Mouse (Mus musculus) central nervous system, embryonic 11.5 days (tissue): ENCODE measurements around the gene Plin3. TPM values are rescaled to one million over a fixed set of nuclear protein-coding genes. Genes with fewer than 3 reads are reported as not detected.

ENCODE experiments used
- polyA plus RNA-seq: library from polyadenylated mRNA; depleted of rRNA; stranded (reverse); fragments of >200 nt; gene quantifications from 2 replicates; pipeline ENCODE4 v1.2.3, GENCODE M21; 2012; rRNA removed

Plin3 gene
- 15.0 and 22.5 TPM in 2 replicates for polyA plus RNA-seq

DNA sequence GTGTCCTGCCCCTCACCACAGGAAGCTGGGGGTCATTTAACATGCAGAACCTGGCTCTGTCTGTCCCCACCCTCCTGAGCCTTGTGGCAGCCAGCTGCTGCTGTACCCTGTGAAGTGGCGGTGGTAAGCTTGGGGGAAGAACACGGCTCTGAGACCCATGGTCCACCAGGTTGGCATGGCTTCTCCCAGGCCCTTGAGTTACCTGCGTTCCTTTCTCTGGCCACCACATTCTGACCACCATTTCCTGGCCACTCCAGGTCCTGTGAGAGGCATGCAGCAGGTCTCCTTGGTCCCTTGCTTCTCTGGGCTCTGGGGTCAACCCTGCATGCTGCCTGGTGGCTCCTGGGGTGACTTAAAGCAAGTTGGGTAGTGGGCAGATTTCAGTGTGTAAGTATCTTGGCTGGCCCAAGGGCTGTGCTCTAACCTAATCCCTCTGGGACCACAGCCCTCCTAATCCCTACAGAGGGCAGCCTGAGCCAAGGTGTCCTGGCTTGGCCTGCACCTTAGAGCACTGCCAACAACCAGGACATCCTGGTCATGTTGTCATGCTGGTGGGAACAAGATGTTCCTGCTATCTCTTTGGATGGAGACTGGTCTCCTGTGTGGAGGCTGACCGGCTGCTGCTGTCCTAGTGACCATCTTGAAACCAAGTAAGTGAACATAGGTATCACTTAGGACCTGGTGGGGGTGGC is at the start of gene Plin3:
Gene Plin3 (minus strand): TSS at position 343 of the 692 bp plus-strand sequence.

DNA sequence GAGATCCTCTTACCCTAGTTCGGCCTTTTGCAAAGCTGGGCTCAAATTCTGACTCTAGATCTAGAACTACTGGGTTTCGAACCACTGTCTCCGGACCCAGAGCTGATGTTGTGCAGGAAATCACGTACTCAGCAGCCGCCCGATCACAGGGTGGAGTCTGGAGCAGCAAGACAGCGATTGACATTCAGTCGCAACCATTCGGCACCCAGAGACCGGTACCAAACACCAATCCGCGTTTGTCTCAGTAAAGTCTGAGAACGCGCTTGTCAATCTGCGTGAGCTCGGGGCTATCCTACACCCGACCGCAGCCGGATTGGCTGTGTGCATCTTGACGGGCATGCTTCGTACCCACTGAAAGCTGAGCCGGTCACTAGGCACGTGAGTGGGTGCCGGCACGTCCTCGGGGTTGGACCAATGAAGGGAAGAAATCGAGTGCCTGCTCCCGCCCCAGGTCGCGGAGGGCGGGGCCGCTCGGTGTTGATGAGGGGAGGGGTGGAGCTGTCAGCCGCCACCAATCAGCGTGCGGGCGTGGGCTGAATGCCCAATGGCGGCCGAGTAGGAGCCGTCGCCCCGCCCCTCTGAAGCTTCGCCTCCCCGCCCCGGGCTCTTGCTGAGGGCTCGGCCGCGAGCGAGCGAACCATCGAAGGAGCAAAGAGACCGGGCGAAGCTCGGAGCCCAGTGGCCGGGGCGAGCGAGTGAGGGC is 32.9 kb upstream of the Plin3 start, which contains the start of gene Kdm4b:
Gene Kdm4b (plus strand): TSS at position 613 of the 703 bp plus-strand sequence.

DNA sequence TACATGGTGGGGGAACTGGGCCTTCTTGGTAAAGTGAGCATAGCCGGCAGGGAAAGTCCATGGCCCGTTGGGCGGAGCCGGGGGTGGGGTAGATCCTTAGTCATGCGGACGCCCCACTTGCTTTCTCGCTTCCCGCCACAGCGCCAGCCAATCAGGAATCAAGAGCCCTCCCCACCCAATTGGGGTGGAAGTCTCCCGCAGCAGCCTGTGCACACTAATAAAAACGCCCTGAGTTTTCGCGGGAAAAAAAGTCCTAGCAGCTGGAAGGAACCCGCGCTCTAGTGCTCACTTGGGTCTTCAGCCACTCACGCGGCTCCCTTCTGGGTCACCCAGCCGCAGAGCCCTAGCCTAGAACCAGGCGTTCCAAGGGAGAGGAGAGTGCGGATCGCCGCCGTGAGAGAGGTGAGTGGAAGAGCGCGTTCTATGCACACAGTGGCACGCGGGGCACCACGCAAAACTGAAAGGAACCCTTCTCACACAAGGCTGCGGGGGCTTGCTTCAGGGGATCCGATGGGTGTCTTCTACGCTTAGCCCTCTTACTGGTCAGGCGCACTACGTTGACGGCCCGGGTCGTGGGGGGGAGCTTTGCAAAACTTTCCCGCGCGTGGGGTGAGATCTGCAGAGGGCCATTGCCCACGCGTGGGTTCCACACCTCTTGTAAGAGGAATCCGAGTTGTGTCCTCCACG is 10.6 kb upstream of the Plin3 start, which contains the start of gene Uhrf1:
Gene Uhrf1 (plus strand): TSS at position 162 of the 687 bp plus-strand sequence.

DNA sequence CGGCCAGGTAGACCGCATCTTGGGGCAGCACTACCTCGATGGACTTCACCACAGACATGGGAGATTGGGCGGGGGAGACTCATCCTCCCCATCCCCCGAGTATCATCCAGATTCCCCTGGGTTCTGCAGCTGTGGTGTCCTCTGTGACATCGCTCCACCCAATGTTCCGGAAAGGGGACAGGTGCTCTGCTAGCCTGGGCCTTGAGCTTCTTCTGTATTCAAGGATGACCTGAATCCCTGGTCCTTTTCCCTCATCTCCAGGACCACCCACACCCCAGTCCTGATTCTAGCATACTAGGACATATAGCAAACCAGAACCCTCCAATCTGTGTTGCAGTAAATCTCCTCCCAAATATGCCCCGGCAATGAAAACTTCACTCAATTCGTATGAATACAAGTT is 7.5 kb upstream of the Plin3 start, which contains the start of gene Arrdc5:
Gene Arrdc5 (minus strand): TSS at position 101 of the 400 bp plus-strand sequence.

DNA sequence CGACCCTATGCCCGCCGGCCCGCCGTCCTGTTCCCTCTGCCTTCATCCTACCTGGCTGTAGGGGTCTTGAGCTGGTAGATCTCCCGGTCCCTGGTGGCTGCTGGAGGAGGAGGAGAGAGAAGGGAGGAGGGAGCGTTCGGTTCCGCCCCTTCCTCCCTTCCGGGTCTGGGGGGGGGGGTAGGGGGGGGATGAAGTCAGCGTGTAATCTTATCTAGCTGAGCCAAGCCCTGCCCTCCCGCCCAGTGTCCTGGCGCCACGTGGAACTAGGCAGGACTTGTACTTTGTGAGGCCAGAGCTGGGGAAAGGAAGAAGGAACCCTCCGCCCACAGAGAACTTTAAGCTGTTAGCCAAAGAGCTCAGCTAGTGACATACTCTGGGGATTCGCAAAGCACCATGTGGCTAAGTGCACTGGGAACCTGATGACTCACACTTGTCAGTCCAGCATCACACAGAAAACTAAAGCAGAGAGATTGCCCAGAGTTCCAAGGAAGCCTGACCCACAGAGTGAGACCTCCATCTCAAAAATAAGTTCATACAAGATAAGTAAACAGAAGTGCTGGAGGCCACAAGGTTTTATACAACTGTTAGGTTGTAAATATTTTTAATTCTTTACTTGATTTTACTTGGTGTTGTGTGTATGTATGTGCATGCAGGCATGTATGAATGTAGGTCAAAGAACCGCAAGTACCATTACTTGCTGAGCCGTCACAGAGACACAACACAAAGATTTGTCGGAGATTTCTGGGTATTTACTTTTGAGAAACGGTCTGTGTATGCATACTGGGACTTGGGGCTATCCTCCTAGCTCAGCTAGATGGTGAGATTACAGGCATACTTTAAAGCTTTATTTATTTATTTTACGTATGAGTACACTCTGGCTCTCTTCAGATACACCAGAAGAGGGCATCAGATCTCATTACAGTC is 15.8 kb downstream of the Plin3 start, which contains the start of gene Ticam1:
Gene Ticam1 (minus strand): TSS at position 144 of the 924 bp plus-strand sequence.

DNA sequence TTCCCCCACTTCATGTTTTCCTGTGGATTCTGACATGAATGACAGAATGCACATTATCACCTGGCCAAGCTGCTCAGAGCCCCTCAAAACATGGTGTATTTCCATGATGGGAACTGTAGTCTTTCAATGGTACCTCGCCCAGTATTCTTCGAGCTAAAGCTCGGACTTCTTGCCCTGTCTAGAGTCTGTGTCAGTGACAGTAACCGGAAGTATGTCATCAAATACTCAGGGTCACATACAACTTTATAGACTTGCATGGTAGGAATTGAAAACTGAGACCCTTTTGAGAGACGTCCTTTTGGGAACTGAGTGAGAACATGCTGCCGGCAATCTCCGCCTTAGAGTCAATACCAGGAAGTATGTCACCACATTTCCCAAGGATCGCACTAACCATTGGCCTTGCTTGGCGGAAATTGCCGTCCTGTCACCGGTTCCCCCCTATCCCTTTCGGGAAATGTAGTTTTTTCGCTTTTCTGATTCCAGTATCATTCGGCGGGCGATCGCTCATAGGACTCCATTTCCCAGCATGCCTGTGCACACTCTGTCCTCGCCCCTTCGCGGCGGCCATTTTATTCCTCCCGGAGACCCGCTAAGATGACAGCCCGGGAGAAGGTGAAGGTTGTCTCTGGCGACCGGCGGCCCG is 36.3 kb downstream of the Plin3 start, which contains the start of gene Fem1a:
Gene Fem1a (plus strand): TSS at position 572 of the 643 bp plus-strand sequence.

Other genes with a start within 250 kb of the Plin3 start
- 47.3 and 53.2 TPM in 2 replicates for gene Ubxn6, start 217.8 kb downstream of the Plin3 start, polyA plus RNA-seq
- 143 and 299 TPM in 2 replicates for gene Hdgfl2, start 213.2 kb downstream of the Plin3 start, polyA plus RNA-seq
- 0.04 and 0.06 TPM in 2 replicates for gene Plin4, start 183.1 kb downstream of the Plin3 start, polyA plus RNA-seq
- 0.11 and 0.13 TPM in 2 replicates for gene Plin5, start 175.3 kb downstream of the Plin3 start, polyA plus RNA-seq
- gene Lrg1, start 170.9 kb downstream of the Plin3 start, polyA plus RNA-seq = 0.06 and 0.07 TPM in 2 replicates
- gene Sema6b, start 152.5 kb downstream of the Plin3 start, polyA plus RNA-seq = 7.0 and 7.3 TPM in 2 replicates
- 4.8 and 6.9 TPM in 2 replicates for gene Tnfaip8l1, start 130.4 kb downstream of the Plin3 start, polyA plus RNA-seq
- 50.1 and 59.6 TPM in 2 replicates for gene Mydgf, start 109.0 kb downstream of the Plin3 start, polyA plus RNA-seq
- gene Dpp9, start 74.0 kb downstream of the Plin3 start, polyA plus RNA-seq = 40.9 and 49.3 TPM in 2 replicates
- gene Fem1a, start 36.1 kb downstream of the Plin3 start, polyA plus RNA-seq = 13.1 and 15.6 TPM in 2 replicates
- gene Ticam1, start 16.1 kb downstream of the Plin3 start, polyA plus RNA-seq = 2.1 and 4.8 TPM in 2 replicates
- not detected in 2 replicates for gene Arrdc5, start 7.4 kb upstream of the Plin3 start, polyA plus RNA-seq
- gene Uhrf1, start 10.4 kb upstream of the Plin3 start, polyA plus RNA-seq = 152 and 161 TPM in 2 replicates
- 36.0 and 42.0 TPM in 2 replicates for gene Kdm4b, start 33.2 kb upstream of the Plin3 start, polyA plus RNA-seq
- 558 and 686 TPM in 2 replicates for gene Ptprs, start 183.6 kb upstream of the Plin3 start, polyA plus RNA-seq
- gene Znrf4, start 219.6 kb upstream of the Plin3 start, polyA plus RNA-seq = not detected in 2 replicates